In genomic region chr10:81376561-81377361, GRCm38 (mm10) we compare ENCODE assay signal across 8 mouse cellular contexts. TPM values are rescaled to one million over a fixed set of nuclear protein-coding genes. Genes with fewer than 3 reads are reported as not detected.
DNase-seq lines count a peak whose midpoint lies in the region; ATAC-seq and TF ChIP-seq lines count a peak whose summit lies in the region.

No protein-coding gene starts in this region.

- no peaks in the 10 kb centered on the region for H3K9me3 ChIP-seq in limb, embryonic 15.5 days
- H3K9me3 ChIP-seq in stomach, embryonic 16.5 days (replicated peaks; ENCODE audit: control insufficient read depth, low read length): no peaks in the 10 kb centered on the region

- DNase-seq in embryo, embryonic 10 days (ENCODE audit: low spot score): peak; percentile 34
- no peak for DNase-seq in embryo, embryonic 10.5 days (ENCODE audit: low spot score)
- peak; percentile 82 for DNase-seq in 416B (ENCODE audit: low read depth)
- DNase-seq in gastrocnemius, adult 8-10 months (ENCODE audit: low spot score in 2 of 2): no peak
- DNase-seq in kidney, postnatal 14 days: no peak

- no peak overlapping the region for H3K27ac ChIP-seq in embryonic fibroblast, embryonic 13.5 days (ENCODE audit: insufficient read depth, low read length)
- peak overlapping the region; percentile 54; the same call in 1 of the 2 replicates for H3K27ac ChIP-seq in limb, embryonic 15.5 days
- peak overlapping the region; percentile 67 for H3K27ac ChIP-seq in stomach, embryonic 16.5 days (ENCODE audit: low read length)

- H3K9ac ChIP-seq in limb, embryonic 15.5 days: peak overlapping the region; percentile 83
- peak overlapping the region; percentile 95 for H3K9ac ChIP-seq in stomach, embryonic 16.5 days (ENCODE audit: low read length)

- H3K4me2 ChIP-seq in limb, embryonic 15.5 days: peak overlapping the region; percentile 60
- peak overlapping the region; percentile 74 for H3K4me2 ChIP-seq in stomach, embryonic 16.5 days (ENCODE audit: low read depth, low read length)

- ATAC-seq in limb, embryonic 15.5 days (ENCODE audit: insufficient number of reproducible peaks, low FRiP score, low TSS enrichment, low read depth): no peak
- ATAC-seq in stomach, embryonic 16.5 days (ENCODE audit: insufficient read depth, low FRiP score): no peak

- 25% methylated on average over 6 of the region's 6 CpGs for WGBS in limb, embryonic 15.5 days
- 30% methylated on average over 6 of the region's 6 CpGs for WGBS in stomach, embryonic 16.5 days

- H3K4me1 ChIP-seq in embryonic fibroblast, embryonic 13.5 days (ENCODE audit: control insufficient read depth, insufficient read depth, low read length): 0 out of 2 replicates have a peak, but pooled peaks cover 4% of the 10 kb centered on the region
- peaks cover 26% of the 10 kb centered on the region for H3K4me1 ChIP-seq in limb, embryonic 15.5 days
- H3K4me1 ChIP-seq in stomach, embryonic 16.5 days (ENCODE audit: control insufficient read depth, insufficient read depth, low read length): peaks cover 26% of the 10 kb centered on the region

- peak overlapping the region; percentile 96 for H3K4me3 ChIP-seq in embryonic fibroblast, embryonic 13.5 days (ENCODE audit: insufficient read depth, low read length)
- H3K4me3 ChIP-seq in limb, embryonic 15.5 days: peak overlapping the region; percentile 82
- peak overlapping the region; percentile 88 for H3K4me3 ChIP-seq in stomach, embryonic 16.5 days (replicated peaks; ENCODE audit: low read length)

- no peak for TF ChIP-seq CTCF in embryonic fibroblast, embryonic 13.5 days (IDR thresholded peaks at IDR 0.05; ENCODE audit: borderline replicate concordance, insufficient read depth, low read length)

- TF ChIP-seq POLR2A in embryonic fibroblast, embryonic 13.5 days (IDR thresholded peaks at IDR 0.05; ENCODE audit: low read depth, low read length): no peak

- H3K27me3 ChIP-seq in limb, embryonic 15.5 days: no peaks in the 10 kb centered on the region
- no peaks in the 10 kb centered on the region for H3K27me3 ChIP-seq in stomach, embryonic 16.5 days (ENCODE audit: control insufficient read depth, insufficient read depth, low read length)

- H3K36me3 ChIP-seq in limb, embryonic 15.5 days: peaks cover 37% of the 10 kb centered on the region
- peaks cover 8% of the 10 kb centered on the region; the same call in 1 of the 2 replicates for H3K36me3 ChIP-seq in stomach, embryonic 16.5 days (ENCODE audit: control insufficient read depth, insufficient read depth, low read length)

RNA-seq across cellular contexts. Expression of gene Fzr1, which starts 1.6 kb away (rescaled TPM):
- polyA plus RNA-seq in embryonic fibroblast, embryonic 13.5 days (2011; ENCODE audit: insufficient read length, low read depth, missing spikeins): 26.4 and 26.7 TPM in 2 replicates
- 82.2 and 90.9 TPM in 2 replicates for polyA plus RNA-seq in limb, embryonic 15.5 days (2015; fragmentation: Nextera tagmentation; extraction: Ambion mirVana)
- 69.2 and 79.0 TPM in 2 replicates for polyA plus RNA-seq in stomach, embryonic 16.5 days (2015; fragmentation: Nextera tagmentation; extraction: Ambion mirVana)
- 10 to 100 TPM; 14.8 to 18.5 (median 16.6) TPM for total RNA-seq in gastrocnemius, adult 8-10 months (2022)

RNA-seq across cellular contexts. Expression of gene Dohh, which starts 7.5 kb away (rescaled TPM):
- polyA plus RNA-seq in embryonic fibroblast, embryonic 13.5 days (2011; ENCODE audit: insufficient read length, low read depth, missing spikeins): 37.7 and 50.1 TPM in 2 replicates
- 79.8 and 88.7 TPM in 2 replicates for polyA plus RNA-seq in limb, embryonic 15.5 days (2015; fragmentation: Nextera tagmentation; extraction: Ambion mirVana)
- polyA plus RNA-seq in stomach, embryonic 16.5 days (2015; fragmentation: Nextera tagmentation; extraction: Ambion mirVana): 77.4 and 79.6 TPM in 2 replicates
- 10 to 100 TPM; 46.5 to 50.1 (median 47.4) TPM for total RNA-seq in gastrocnemius, adult 8-10 months (2022)

RNA-seq across cellular contexts. Expression of gene Gm48551, which starts 7.5 kb away (rescaled TPM):
- 1.4 TPM in 1 of 2 replicates, not detected in the other for polyA plus RNA-seq in embryonic fibroblast, embryonic 13.5 days (2011; ENCODE audit: insufficient read length, low read depth, missing spikeins)
- polyA plus RNA-seq in limb, embryonic 15.5 days (2015; fragmentation: Nextera tagmentation; extraction: Ambion mirVana): 2.1 and 3.1 TPM in 2 replicates
- 3.0 and 3.8 TPM in 2 replicates for polyA plus RNA-seq in stomach, embryonic 16.5 days (2015; fragmentation: Nextera tagmentation; extraction: Ambion mirVana)
- 1 to 10 TPM in 2 of 4 experiments, under 1 TPM in 2; 0.59 to 1.8 (median 1.1) TPM for total RNA-seq in gastrocnemius, adult 8-10 months (2022)

RNA-seq across cellular contexts. Expression of gene 4930404N11Rik, which starts 11.1 kb away (rescaled TPM):
- polyA plus RNA-seq in embryonic fibroblast, embryonic 13.5 days (2011; ENCODE audit: insufficient read length, low read depth, missing spikeins): 0.61 TPM in 1 of 2 replicates, not detected in the other
- polyA plus RNA-seq in limb, embryonic 15.5 days (2015; fragmentation: Nextera tagmentation; extraction: Ambion mirVana): 0.60 and 1.6 TPM in 2 replicates
- polyA plus RNA-seq in stomach, embryonic 16.5 days (2015; fragmentation: Nextera tagmentation; extraction: Ambion mirVana): 2.9 and 3.0 TPM in 2 replicates
- total RNA-seq in gastrocnemius, adult 8-10 months (2022): under 1 TPM; 0.22 to 0.68 (median 0.60) TPM

RNA-seq across cellular contexts. Expression of gene Gm48552, which starts 12.0 kb away (rescaled TPM):
- polyA plus RNA-seq in embryonic fibroblast, embryonic 13.5 days (2011; ENCODE audit: insufficient read length, low read depth, missing spikeins): 1.1 TPM in 1 of 2 replicates, not detected in the other
- polyA plus RNA-seq in limb, embryonic 15.5 days (2015; fragmentation: Nextera tagmentation; extraction: Ambion mirVana): 0.51 and 1.7 TPM in 2 replicates
- 1.3 and 1.5 TPM in 2 replicates for polyA plus RNA-seq in stomach, embryonic 16.5 days (2015; fragmentation: Nextera tagmentation; extraction: Ambion mirVana)
- total RNA-seq in gastrocnemius, adult 8-10 months (2022): 1 to 10 TPM in 2 of 4 experiments, under 1 TPM in 1, not detected in 1; 0.43 to 1.1 (median 1.1) TPM

Comparison
In these comparisons a context has a peak if more than half of its experiments do, and no peak if none do; other contexts are left out.
1. DNase-seq: peak in embryo, embryonic 10 days (single experiment) and 416B (single experiment); none in embryo, embryonic 10.5 days (single experiment), gastrocnemius, adult 8-10 months (0 of 2) and kidney, postnatal 14 days (single experiment).
2. Peak in every context shown above with its lines, with median percentiles within 50 percentile points of each other: H3K4me3 ChIP-seq.